Mouse (Mus musculus): ENCODE results near the gene Zbtb16.

Zbtb16 gene

DNA sequence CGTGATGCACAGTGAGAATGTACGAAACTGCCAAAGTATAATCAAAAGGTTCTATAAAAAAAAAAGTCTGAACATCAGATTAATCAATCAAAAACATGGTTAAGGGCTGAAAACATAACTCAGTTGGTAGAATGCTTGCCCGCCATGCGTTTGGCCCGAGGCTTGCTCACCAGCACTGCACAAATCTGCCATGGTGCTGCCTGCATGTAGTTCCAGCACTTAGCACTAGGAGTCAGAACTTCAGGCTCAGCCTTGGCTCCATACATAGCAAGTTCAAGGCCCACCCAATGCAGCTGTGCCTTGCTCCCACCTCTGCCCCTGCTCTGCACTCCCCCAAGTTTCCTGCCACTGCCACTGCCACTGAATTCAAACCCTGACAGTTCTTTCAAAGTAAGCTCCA, 230.3 kb downstream of the Zbtb16 start:
- peak; percentile 41 for DNase-seq (ENCODE audit: low read depth, low spot score)

DNA sequence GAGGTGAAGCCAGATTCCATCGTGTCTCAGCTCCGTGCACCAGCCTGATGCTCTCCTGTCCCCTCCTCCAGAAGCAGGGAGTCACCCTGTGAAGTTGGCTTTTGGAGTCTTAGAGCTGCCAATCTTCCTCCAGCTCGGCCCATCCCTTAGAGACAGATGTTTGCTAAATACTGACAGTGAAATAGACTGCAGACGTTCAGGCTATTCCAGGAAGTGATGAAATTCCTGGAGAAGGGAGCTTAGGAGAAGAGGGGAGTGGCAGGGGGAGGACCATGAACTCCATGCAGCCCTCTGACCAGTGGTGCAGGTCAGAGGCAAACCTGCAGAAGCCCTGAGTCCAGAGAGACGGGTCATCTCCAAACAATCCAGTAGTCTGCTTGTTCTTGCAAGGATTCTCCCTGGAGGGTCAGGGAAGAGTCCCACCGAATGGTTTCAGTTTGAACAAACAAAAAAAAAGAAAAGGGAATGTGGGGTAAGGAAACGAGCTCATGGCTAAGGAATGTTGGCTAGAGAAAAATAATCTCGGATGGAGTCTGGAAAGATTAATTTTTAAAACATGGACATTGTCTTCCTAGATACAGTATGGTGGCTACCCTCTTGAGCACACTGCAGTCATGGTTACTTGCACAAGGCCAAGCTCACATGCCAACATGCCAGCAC, 231.0 kb downstream of the Zbtb16 start, which contains the start of gene Nnmt:
Nnmt (minus strand) TSS at position 215 of the 660 bp plus-strand sequence.
- no peak for DNase-seq (ENCODE audit: low read depth, low spot score)
